Mouse (Mus musculus): ENCODE measurements around the gene Rab5b. TPM values are rescaled to one million over a fixed set of nuclear protein-coding genes. Genes with fewer than 3 reads are reported as not detected.

Gene Rab5b
- total RNA-seq (2023) = 10 to 100 TPM; 40.9 to 46.5 TPM

GRCm38 (mm10) chr10:128695992-128696807 lies at the start of gene Rab5b:
Gene Rab5b, minus strand, starts transcription at chr10:128696264.

GRCm38 (mm10) chr10:128744680-128745601 lies 48.9 kb upstream of the Rab5b start, which contains the start of gene Dgka:
Gene Dgka, minus strand, starts transcription at chr10:128744855.

GRCm38 (mm10) chr10:128704491-128705316 lies 8.6 kb upstream of the Rab5b start, which contains the start of gene Cdk2:
Gene Cdk2, minus strand, starts transcription at chr10:128705031.

GRCm38 (mm10) chr10:128703895-128704294 lies 7.8 kb upstream of the Rab5b start, which contains the start of gene Pmel:
Gene Pmel, plus strand, starts transcription at chr10:128704195.

GRCm38 (mm10) chr10:128673763-128674468 lies 22.1 kb downstream of the Rab5b start, which contains the start of gene Suox:
Gene Suox, minus strand, starts transcription at chr10:128674073.

GRCm38 (mm10) chr10:128645111-128646011 lies 50.7 kb downstream of the Rab5b start, which contains the start of gene Ikzf4:
Gene Ikzf4, minus strand, starts transcription at chr10:128645991.

Other genes starting within 250 kb of the Rab5b start
- 100 to 1,000 TPM; 140 to 150 TPM for gene Smarcc2, start 237.0 kb downstream of the Rab5b start, total RNA-seq (2023)
- 100 to 1,000 TPM; 743 to 795 TPM for gene Myl6, start 202.1 kb downstream of the Rab5b start, total RNA-seq (2023)
- under 1 TPM in 1 of 2 experiments, not detected in 1; 0.55 TPM for gene Myl6b, start 197.6 kb downstream of the Rab5b start, total RNA-seq (2023)
- 100 to 1,000 TPM; 294 to 296 TPM for gene Esyt1, start 170.4 kb downstream of the Rab5b start, total RNA-seq (2023)
- gene Zc3h10, start 148.5 kb downstream of the Rab5b start, total RNA-seq (2023) = 10 to 100 TPM; 30.2 to 32.5 TPM
- gene Rpl41, start 147.0 kb downstream of the Rab5b start, total RNA-seq (2023) = 1,000 to 10,000 TPM; 4,550 to 4,559 TPM
- 10 to 100 TPM; 77.4 to 82.8 TPM for gene Pa2g4, start 130.3 kb downstream of the Rab5b start, total RNA-seq (2023)
- 1 to 10 TPM in 1 of 2 experiments, under 1 TPM in 1; 0.89 to 1.2 TPM for gene Erbb3, start 106.6 kb downstream of the Rab5b start, total RNA-seq (2023)
- 1,000 to 10,000 TPM; 1,408 to 1,573 TPM for gene Rps26, start 69.5 kb downstream of the Rab5b start, total RNA-seq (2023)
- gene Ikzf4, start 50.3 kb downstream of the Rab5b start, total RNA-seq (2023) = 10 to 100 TPM in 1 of 2 experiments, 1 to 10 TPM in 1; 9.4 to 11.5 TPM
- 10 to 100 TPM; 10.5 to 14.2 TPM for gene Suox, start 22.2 kb downstream of the Rab5b start, total RNA-seq (2023)
- under 1 TPM in 1 of 2 experiments, not detected in 1; 0.58 TPM for gene Pmel, start 7.9 kb upstream of the Rab5b start, total RNA-seq (2023)
- 10 to 100 TPM; 31.2 to 34.3 TPM for gene Cdk2, start 8.8 kb upstream of the Rab5b start, total RNA-seq (2023)
- gene Dgka, start 48.6 kb upstream of the Rab5b start, total RNA-seq (2023) = 100 to 1,000 TPM; 809 to 875 TPM
- 10 to 100 TPM; 71.3 to 84.9 TPM for gene Pym1, start 51.6 kb upstream of the Rab5b start, total RNA-seq (2023)
- under 1 TPM in 1 of 2 experiments, not detected in 1; 0.98 TPM for gene Mmp19, start 94.6 kb upstream of the Rab5b start, total RNA-seq (2023)
- 10 to 100 TPM; 66.0 to 66.8 TPM for gene Dnajc14, start 107.8 kb upstream of the Rab5b start, total RNA-seq (2023)
- 1 to 10 TPM; 7.9 to 9.1 TPM for gene Tmem198b, start 108.1 kb upstream of the Rab5b start, total RNA-seq (2023)
- 10 to 100 TPM; 53.9 to 57.4 TPM for gene Sarnp, start 121.1 kb upstream of the Rab5b start, total RNA-seq (2023)
- gene Ormdl2, start 125.4 kb upstream of the Rab5b start, total RNA-seq (2023) = 10 to 100 TPM; 15.6 to 25.4 TPM
- 10 to 100 TPM; 10.6 to 12.7 TPM for gene Gdf11, start 195.5 kb upstream of the Rab5b start, total RNA-seq (2023)
- 1 to 10 TPM; 1.7 to 2.0 TPM for gene Cd63, start 204.7 kb upstream of the Rab5b start, total RNA-seq (2023)
- gene Rdh5, start 226.6 kb upstream of the Rab5b start, total RNA-seq (2023) = 1 to 10 TPM; 5.9 to 8.7 TPM
- 10 to 100 TPM; 76.0 to 97.4 TPM for gene Bloc1s1, start 227.8 kb upstream of the Rab5b start, total RNA-seq (2023)
- 1 to 10 TPM; 5.7 to 6.4 TPM for gene Itga7, start 237.6 kb upstream of the Rab5b start, total RNA-seq (2023)